In the genomic region with DNA sequence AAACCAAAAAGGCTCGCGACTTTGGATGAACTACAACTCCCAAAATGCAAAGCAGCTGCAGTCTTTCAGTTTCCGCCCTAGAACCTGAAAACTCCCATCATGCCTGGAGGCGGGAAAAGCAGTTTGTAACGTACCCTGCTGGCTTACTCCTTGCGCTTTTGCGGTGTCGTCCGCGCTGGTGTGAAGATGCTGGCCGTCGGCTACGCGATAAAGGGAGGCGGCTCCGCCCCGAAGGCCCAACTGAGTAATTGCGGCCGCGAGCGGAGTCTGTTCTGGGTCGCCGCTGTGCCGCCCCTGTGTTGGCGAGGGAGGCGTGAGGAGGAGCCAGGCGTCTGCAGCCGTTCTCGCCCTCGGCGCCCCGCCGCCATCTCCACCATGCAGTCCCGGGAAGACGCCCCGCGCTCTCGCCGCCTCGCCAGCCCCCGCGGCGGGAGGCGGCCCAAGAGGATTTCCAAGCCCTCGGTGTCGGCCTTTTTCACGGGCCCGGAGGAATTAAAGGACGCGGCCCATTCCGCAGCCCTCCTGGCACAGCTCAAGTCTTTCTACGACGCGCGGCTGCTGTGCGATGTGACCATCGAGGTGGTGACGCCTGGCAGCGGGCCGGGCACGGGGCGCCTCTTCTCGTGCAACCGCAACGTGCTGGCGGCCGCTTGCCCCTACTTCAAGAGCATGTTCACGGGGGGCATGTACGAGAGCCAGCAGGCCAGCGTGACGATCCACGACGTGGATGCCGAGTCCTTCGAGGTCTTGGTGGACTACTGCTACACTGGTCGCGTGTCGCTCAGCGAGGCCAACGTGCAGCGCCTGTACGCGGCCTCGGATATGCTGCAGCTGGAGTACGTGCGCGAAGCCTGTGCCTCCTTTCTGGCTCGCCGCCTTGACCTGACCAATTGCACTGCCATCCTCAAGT, we compare ENCODE assay signal across 8 mouse cellular contexts. TPM values are rescaled to one million over a fixed set of nuclear protein-coding genes. Genes with fewer than 3 reads are reported as not detected.
DNase-seq lines count a peak whose midpoint lies in the region; ATAC-seq and TF ChIP-seq lines count a peak whose summit lies in the region.
"Not testable (repeated sequence)": the region's sequence is repeated elsewhere in the genome, so short reads cannot be mapped to it uniquely, and the experiment has no call there.

TSS of gene Kbtbd6 (plus strand) at position 155 of the 910 bp plus-strand sequence.

- 17% methylated on average over 43 of the region's 89 CpGs for WGBS in forebrain, embryonic 10.5 days
- 13% methylated on average over 36 of the region's 89 CpGs for WGBS in heart, embryonic 14.5 days
- WGBS in liver, embryonic 11.5 days: 12% methylated on average over 37 of the region's 89 CpGs

- H3K79me2 ChIP-seq in myocyte (ENCODE audit: control insufficient read depth, insufficient read depth): not testable (repeated sequence)

- peak within 1 kb of the TSS; percentile 90 for H3K27ac ChIP-seq in forebrain, embryonic 10.5 days
- peak within 1 kb of the TSS; percentile 7 to 54; a peak in 2 of 4 replicates for H3K27ac ChIP-seq in heart, embryonic 14.5 days (replicated peaks in 1 of 2; ENCODE audit: control insufficient read depth in 1 of 2, insufficient read depth in 1 of 2, low read depth in 2 of 2, low read length in 2 of 2)
- peak within 1 kb of the TSS; percentile 83 for H3K27ac ChIP-seq in liver, embryonic 11.5 days (ENCODE audit: low read depth, low read length)

- not testable (repeated sequence) for H3K36me3 ChIP-seq in forebrain, embryonic 10.5 days (replicated peaks); heart, embryonic 14.5 days (ENCODE audit: control insufficient read depth, insufficient read depth, low read length); liver, embryonic 11.5 days (ENCODE audit: control insufficient read depth, insufficient read depth, low read length); myocyte (ENCODE audit: control insufficient read depth, insufficient read depth)

- peak; percentile 27 for TF ChIP-seq POLR2A in myocyte (IDR thresholded peaks at IDR 0.05; ENCODE audit: insufficient read length, low read depth)

- ATAC-seq in heart, embryonic 14.5 days (ENCODE audit: insufficient number of reproducible peaks, insufficient read depth, low FRiP score, low read depth): peak; percentile 85
- ATAC-seq in liver, embryonic 11.5 days (replicated peaks; ENCODE audit: low FRiP score): peak; percentile 92

- peak; percentile 50 to 65 for DNase-seq in CD8-positive naive resting alpha-beta T cell, adult 2 months (ENCODE audit: low read depth in 2 of 2, low spot score in 2 of 2)
- DNase-seq in c-Kit-positive CD71-positive TER-119-negative erythroid progenitor cells, embryonic 14.5 days (ENCODE audit: low read depth): peak; percentile 95
- peak; percentile 88 for DNase-seq in forebrain, embryonic 10.5 days (ENCODE audit: extremely low spot score, low spot score)
- peak; percentile 85 for DNase-seq in kidney, postnatal 10 days
- peak; percentile 85 for DNase-seq in liver, embryonic 11.5 days (ENCODE audit: low spot score)
- peak; percentile 84 to 88 for DNase-seq in spleen, postnatal 4 days (ENCODE audit: low spot score in 2 of 2)

- H3K4me2 ChIP-seq in heart, embryonic 14.5 days (ENCODE audit: low read length): peak within 1 kb of the TSS; percentile 61
- peak within 1 kb of the TSS; percentile 72 for H3K4me2 ChIP-seq in liver, embryonic 11.5 days
- peak within 1 kb of the TSS; percentile 55 for H3K4me2 ChIP-seq in myocyte (ENCODE audit: low read depth)

- not testable (repeated sequence) for H3K27me3 ChIP-seq in forebrain, embryonic 10.5 days (ENCODE audit: poor library complexity, severe bottlenecking); heart, embryonic 14.5 days (ENCODE audit: control insufficient read depth, insufficient read depth, low read length); liver, embryonic 11.5 days (replicated peaks; ENCODE audit: control insufficient read depth, insufficient read depth, low read length); myocyte (ENCODE audit: control insufficient read depth, insufficient read depth, insufficient read length)

- H3K9me3 ChIP-seq in forebrain, embryonic 10.5 days: peaks cover 12% of the 10 kb centered on the region
- not testable (repeated sequence) for H3K9me3 ChIP-seq in heart, embryonic 14.5 days (ENCODE audit: control insufficient read depth, low read length); liver, embryonic 11.5 days (ENCODE audit: control insufficient read depth, low read length)

- peak within 1 kb of the TSS; percentile 58 for H3K4me3 ChIP-seq in forebrain, embryonic 10.5 days
- peak within 1 kb of the TSS; percentile 48 to 66 for H3K4me3 ChIP-seq in heart, embryonic 14.5 days (ENCODE audit: control insufficient read depth in 1 of 2, insufficient read depth in 1 of 2, low read depth in 1 of 2, low read length in 2 of 2)
- H3K4me3 ChIP-seq in liver, embryonic 11.5 days (ENCODE audit: low read depth, low read length): peak within 1 kb of the TSS; percentile 52
- H3K4me3 ChIP-seq in myocyte: peak within 1 kb of the TSS; percentile 5

- H3ac ChIP-seq in myocyte (ENCODE audit: control insufficient read depth, insufficient read length): not testable (repeated sequence)

- peak within 1 kb of the TSS; percentile 62 for H3K9ac ChIP-seq in heart, embryonic 14.5 days (ENCODE audit: low read length)
- peak within 1 kb of the TSS; percentile 66 for H3K9ac ChIP-seq in liver, embryonic 11.5 days (ENCODE audit: low read depth, low read length)

- not testable (repeated sequence) for H3K4me1 ChIP-seq in forebrain, embryonic 10.5 days; heart, embryonic 14.5 days (ENCODE audit: control insufficient read depth in 2 of 2, insufficient read depth in 2 of 2, low read length in 2 of 2); liver, embryonic 11.5 days (replicated peaks; ENCODE audit: control insufficient read depth, insufficient read depth, low read length)

TF ChIP-seq in myocyte, 11 proteins besides CTCF, POLR2A, EP300 and RAD21:
- peak; percentile 94 for TF ChIP-seq E2F4 (IDR thresholded peaks at IDR 0.05; ENCODE audit: insufficient read depth)

RNA-seq across cellular contexts. Expression of gene Kbtbd6, which starts in this region (rescaled TPM):
- 5.3 and 5.7 TPM in 2 replicates for polyA plus RNA-seq in forebrain, embryonic 10.5 days (2016; fragmentation: Nextera tagmentation; extraction: Ambion mirVana)
- 1.4 and 1.7 TPM in 2 replicates for polyA plus RNA-seq in heart, embryonic 14.5 days (2014; fragmentation: Nextera tagmentation; extraction: Ambion mirVana)
- 4.1 and 4.3 TPM in 2 replicates for polyA plus RNA-seq in liver, embryonic 11.5 days (2014; fragmentation: Nextera tagmentation; extraction: Ambion mirVana)
- 0.05 TPM for polyA plus RNA-seq in myocyte (2012; fragmentation: generic; extraction: Trizol)

Comparison
In these comparisons a context has a peak if more than half of its experiments do, and no peak if none do; other contexts are left out.
1. Peak in every context shown above with its lines: DNase-seq, ATAC-seq, H3K4me3 ChIP-seq and H3K27ac ChIP-seq.
2. H3K27ac ChIP-seq: peak in every context shown above with its lines; median percentile 90 in forebrain, embryonic 10.5 days; 83 in liver, embryonic 11.5 days; 30 in heart, embryonic 14.5 days.
3. H3K4me3 ChIP-seq: peak in every context shown above with its lines; median percentile 58 in forebrain, embryonic 10.5 days; 57 in heart, embryonic 14.5 days; 52 in liver, embryonic 11.5 days; 5 in myocyte.